Comparison of ENCODE assay signal across 17 mouse cellular contexts in genomic region chr5:139827593-139827992, GRCm38 (mm10). TPM values are rescaled to one million over a fixed set of nuclear protein-coding genes. Genes with fewer than 3 reads are reported as not detected.
DNase-seq lines count a peak whose midpoint lies in the region; ATAC-seq and TF ChIP-seq lines count a peak whose summit lies in the region.
"Had no signal": no experiment of that assay in that cellular context is flagged by ENCODE, and none has a peak within 500 bp of the region (broad histone marks: within the 10 kb centered on the region; RNA-seq: fewer than 3 reads in every experiment).

No protein-coding gene starts in this region.

- peak; percentile 45; the same call in 1 of the 2 replicates for TF ChIP-seq CTCF in kidney, postnatal 0 days (IDR thresholded peaks at IDR 0.05; ENCODE audit: low read depth)

- H3K4me2 ChIP-seq in kidney, postnatal 0 days (ENCODE audit: low read length), result no peak overlapping the region
- H3K4me2 ChIP-seq in kidney, embryonic 16.5 days (replicated peaks; ENCODE audit: low read depth, low read length), result no peak overlapping the region

- H3K9me3 ChIP-seq in kidney, postnatal 0 days (replicated peaks; ENCODE audit: low read length), result no peaks in the 10 kb centered on the region
- no peaks in the 10 kb centered on the region for H3K9me3 ChIP-seq in kidney, embryonic 16.5 days (ENCODE audit: low read length)
- H3K9me3 ChIP-seq: hindbrain, embryonic 12.5 days; stomach, embryonic 15.5 days had no signal

- no peak overlapping the region for H3K4me3 ChIP-seq in kidney, postnatal 0 days (replicated peaks; ENCODE audit: low read depth, low read length)
- no peak overlapping the region for H3K4me3 ChIP-seq in kidney, embryonic 16.5 days (ENCODE audit: low read length)

- peaks cover 9% of the 10 kb centered on the region for H3K4me1 ChIP-seq in kidney, postnatal 0 days (replicated peaks; ENCODE audit: insufficient read depth, low read length)
- peaks cover 11% of the 10 kb centered on the region for H3K4me1 ChIP-seq in kidney, embryonic 16.5 days (ENCODE audit: insufficient read depth, low read length)

- 92% methylated on average over 1 of the region's 1 CpGs for WGBS in kidney, postnatal 0 days
- 95% methylated on average over 1 of the region's 1 CpGs for WGBS in kidney, embryonic 16.5 days

- intact Hi-C loops in heart, postnatal 14 days (cut with DNase I), result no loop called here

- no peak for DNase-seq in kidney, postnatal 0 days (ENCODE audit: low spot score)
- DNase-seq in thymus, postnatal 4 days, result peak; percentile 50
- DNase-seq in thymus, postnatal 25 days, result no peak
- DNase-seq in ZHBTc4 (ENCODE audit: low read depth, low spot score), result peak; percentile 67
- DNase-seq in kidney, adult 18-20 months, result no peak
- no peak for DNase-seq in heart, postnatal 14 days
- DNase-seq: adrenal gland, postnatal 25 days; cerebellum, adult 11 months; kidney, postnatal 36 days had no signal

- H3K9ac ChIP-seq in kidney, postnatal 0 days (ENCODE audit: low read depth, low read length), result no peak overlapping the region
- no peak overlapping the region for H3K9ac ChIP-seq in kidney, embryonic 16.5 days (replicated peaks; ENCODE audit: low read length)
- H3K9ac ChIP-seq: stomach, embryonic 15.5 days had no signal

- ATAC-seq in kidney, postnatal 0 days (replicated peaks; ENCODE audit: low FRiP score, low read depth), result no peak
- no peak for ATAC-seq in kidney, embryonic 16.5 days (ENCODE audit: low FRiP score, low TSS enrichment)
- ATAC-seq in megakaryocyte-erythroid progenitor cell, adult 5-6 weeks (replicated peaks; ENCODE audit: low FRiP score, low TSS enrichment, poor library complexity, severe bottlenecking), result no peak
- ATAC-seq: Patski had no signal

- H3K27me3 ChIP-seq in kidney, postnatal 0 days (ENCODE audit: insufficient read depth, low read length), result no peaks in the 10 kb centered on the region
- no peaks in the 10 kb centered on the region for H3K27me3 ChIP-seq in kidney, embryonic 16.5 days (ENCODE audit: insufficient read depth, low read length)
- H3K27me3 ChIP-seq: hindbrain, embryonic 12.5 days; Patski; stomach, embryonic 15.5 days had no signal

- H3K36me3 ChIP-seq in kidney, postnatal 0 days (ENCODE audit: insufficient read depth, low read length), result 0 out of 2 replicates have a peak, but pooled peaks cover 4% of the 10 kb centered on the region
- H3K36me3 ChIP-seq in kidney, embryonic 16.5 days (ENCODE audit: insufficient read depth, low read length), result peaks cover 4% of the 10 kb centered on the region; the same call in 1 of the 2 replicates

- H3K27ac ChIP-seq in kidney, postnatal 0 days, result no peak overlapping the region
- H3K27ac ChIP-seq in kidney, embryonic 16.5 days (ENCODE audit: low read length), result no peak overlapping the region
- H3K27ac ChIP-seq: stomach, embryonic 15.5 days had no signal

RNA-seq across cellular contexts. Expression of gene Psmg3, which starts 0.9 kb away (rescaled TPM):
- 61.0 and 66.9 TPM in 2 replicates for polyA plus RNA-seq in kidney, postnatal 0 days (2015; fragmentation: Nextera tagmentation; extraction: Ambion mirVana)
- polyA plus RNA-seq in kidney, embryonic 16.5 days (2015; fragmentation: Nextera tagmentation; extraction: Ambion mirVana), result 74.3 and 77.5 TPM in 2 replicates
- total RNA-seq in megakaryocyte-erythroid progenitor cell, adult 5-6 weeks (2014; fragmentation: Nextera tagmentation), result 95.3 and 101 TPM in 2 replicates
- 12.7 and 16.0 TPM in 2 replicates for total RNA-seq in megakaryocyte-erythroid progenitor cell, adult 5-6 weeks (2017)
- 10 to 100 TPM in 1 of 2 experiments, 1 to 10 TPM in 1; 9.9 to 10.8 TPM for total RNA-seq in heart, postnatal 14 days (2021)

RNA-seq across cellular contexts. Expression of gene Gm26938, which starts 1.4 kb away (rescaled TPM):
- polyA plus RNA-seq in kidney, postnatal 0 days (2015; fragmentation: Nextera tagmentation; extraction: Ambion mirVana), result not detected in 2 replicates
- polyA plus RNA-seq in kidney, embryonic 16.5 days (2015; fragmentation: Nextera tagmentation; extraction: Ambion mirVana), result 0.72 TPM in 1 of 2 replicates, not detected in the other
- not detected in 2 replicates for total RNA-seq in megakaryocyte-erythroid progenitor cell, adult 5-6 weeks (2014; fragmentation: Nextera tagmentation)
- not detected in 2 replicates for total RNA-seq in megakaryocyte-erythroid progenitor cell, adult 5-6 weeks (2017)
- not detected for total RNA-seq in heart, postnatal 14 days (2021)
- total RNA-seq: adrenal gland, postnatal 25 days; left cerebral cortex, adult 8-10 months; neutrophil, adult 5-6 weeks had no signal
- polyA plus RNA-seq: heart, embryonic 11.5 days; hindbrain, embryonic 12.5 days; Patski; stomach, embryonic 15.5 days had no signal

RNA-seq across cellular contexts. Expression of gene Tmem184a, which starts 7.9 kb away (rescaled TPM):
- 11.2 and 13.3 TPM in 2 replicates for polyA plus RNA-seq in kidney, postnatal 0 days (2015; fragmentation: Nextera tagmentation; extraction: Ambion mirVana)
- 9.6 and 10.3 TPM in 2 replicates for polyA plus RNA-seq in kidney, embryonic 16.5 days (2015; fragmentation: Nextera tagmentation; extraction: Ambion mirVana)
- total RNA-seq in megakaryocyte-erythroid progenitor cell, adult 5-6 weeks (2014; fragmentation: Nextera tagmentation), result not detected in 2 replicates
- total RNA-seq in megakaryocyte-erythroid progenitor cell, adult 5-6 weeks (2017), result 2.0 TPM in 1 of 2 replicates, not detected in the other
- under 1 TPM in 1 of 2 experiments, not detected in 1; 0.65 TPM for total RNA-seq in heart, postnatal 14 days (2021)
- total RNA-seq: adrenal gland, postnatal 25 days; neutrophil, adult 5-6 weeks had no signal
- polyA plus RNA-seq: Patski had no signal

RNA-seq across cellular contexts. Expression of gene Mafk, which starts 36.3 kb away (rescaled TPM):
- polyA plus RNA-seq in kidney, postnatal 0 days (2015; fragmentation: Nextera tagmentation; extraction: Ambion mirVana), result 12.8 and 14.4 TPM in 2 replicates
- 12.2 and 13.3 TPM in 2 replicates for polyA plus RNA-seq in kidney, embryonic 16.5 days (2015; fragmentation: Nextera tagmentation; extraction: Ambion mirVana)
- 23.8 and 24.3 TPM in 2 replicates for total RNA-seq in megakaryocyte-erythroid progenitor cell, adult 5-6 weeks (2014; fragmentation: Nextera tagmentation)
- total RNA-seq in megakaryocyte-erythroid progenitor cell, adult 5-6 weeks (2017), result 40.1 and 49.3 TPM in 2 replicates
- total RNA-seq in heart, postnatal 14 days (2021), result 10 to 100 TPM; 23.4 to 26.9 TPM

RNA-seq across cellular contexts. Expression of gene Ints1, which starts 52.1 kb away (rescaled TPM):
- polyA plus RNA-seq in kidney, postnatal 0 days (2015; fragmentation: Nextera tagmentation; extraction: Ambion mirVana), result 17.9 and 19.0 TPM in 2 replicates
- polyA plus RNA-seq in kidney, embryonic 16.5 days (2015; fragmentation: Nextera tagmentation; extraction: Ambion mirVana), result 28.3 and 30.4 TPM in 2 replicates
- total RNA-seq in megakaryocyte-erythroid progenitor cell, adult 5-6 weeks (2014; fragmentation: Nextera tagmentation), result 106 and 117 TPM in 2 replicates
- 33.9 and 34.7 TPM in 2 replicates for total RNA-seq in megakaryocyte-erythroid progenitor cell, adult 5-6 weeks (2017)
- total RNA-seq in heart, postnatal 14 days (2021), result 10 to 100 TPM; 41.8 to 43.8 TPM

Comparison
In these comparisons a context has a peak if more than half of its experiments do, and no peak if none do; other contexts are left out.
1. DNase-seq: peak in thymus, postnatal 4 days (single experiment) and ZHBTc4 (single experiment); none in kidney, postnatal 0 days (single experiment), thymus, postnatal 25 days (single experiment), kidney, adult 18-20 months (single experiment) and heart, postnatal 14 days (0 of 2).